Mouse (Mus musculus) cerebellum, adult 8-10 months (tissue): ENCODE data around the gene Gm21833.
"Not testable (repeated sequence)": the region's sequence is repeated elsewhere in the genome, so short reads cannot be mapped to it uniquely, and the experiment has no call there.

Experiments used
- DNase-seq: peaks from one replicate; pipeline ENCODE4 v3.0.0; 2022

The Gm21833 gene

GRCm38 (mm10) chr16:82828082-82828481 is at the start of gene Gm21833:
Gene Gm21833, plus strand, starts transcription at chr16:82828382.
- DNase-seq, result not testable (repeated sequence)

- no peak for DNase-seq
Observed at GRCm38 (mm10) chr16:82789521-82789920, 38.7 kb upstream of the Gm21833 start.

GRCm38 (mm10) chr16:82796489-82796888 is 31.7 kb upstream of the Gm21833 start:
- no peak for DNase-seq

- DNase-seq, result no peak
Observed at GRCm38 (mm10) chr16:82815255-82815654, 12.9 kb upstream of the Gm21833 start.

GRCm38 (mm10) chr16:82816615-82817014 is 11.6 kb upstream of the Gm21833 start:
- no peak for DNase-seq

GRCm38 (mm10) chr16:82855752-82856151 is 27.6 kb downstream of the Gm21833 start:
- no peak for DNase-seq

GRCm38 (mm10) chr16:82864590-82864989 is 36.4 kb downstream of the Gm21833 start:
- DNase-seq, result no peak
